Mouse (Mus musculus) stomach, postnatal 0 days (tissue): ENCODE results near the gene C1qtnf6.

ENCODE experiments used
- CTCF ChIP-seq: IDR thresholded peaks from 2 replicates; pipeline ENCODE4 v1.5.1; 2016; ENCODE audit warnings: antibody characterized with exemption, low read depth, mild to moderate bottlenecking, moderate library complexity
- EP300 ChIP-seq: optimal IDR thresholded peaks from 2 replicates; pipeline ENCODE3; 2016; ENCODE audit warnings: antibody characterized with exemption

- TF ChIP-seq CTCF: no peak
- TF ChIP-seq EP300: no peak
Observed at GRCm38 (mm10) chr15:78515759-78516158, 15.5 kb downstream of the C1qtnf6 start.
